Mouse (Mus musculus) limb, embryonic 15.5 days (tissue): ENCODE measurements around the gene Fmnl1. TPM values are rescaled to one million over a fixed set of nuclear protein-coding genes. Genes with fewer than 3 reads are reported as not detected.

Experiments
- ATAC-seq: fragments of 200-750 bp; cut with Nextera tagmentation; 2 replicates; pipeline ENCODE4 v1.8.0; 2017; ENCODE audit warnings: low read depth, moderate TSS enrichment; ENCODE audit not compliant: insufficient number of reproducible peaks, low FRiP score, low TSS enrichment
- H3K27ac ChIP-seq: fragments of 300-500 bp; sonication (generic); 2 replicates; pipeline ENCODE4 v1.5.1; 2015; ENCODE audit warnings: moderate library complexity, mild to moderate bottlenecking, inconsistent platforms
- H3K27me3 ChIP-seq: fragments of 300-500 bp; sonication (generic); 2 replicates; pipeline ENCODE4 v1.6.1; 2015; ENCODE audit warnings: inconsistent platforms
- H3K36me3 ChIP-seq: fragments of 300-500 bp; sonication (generic); 2 replicates; pipeline ENCODE4 v1.6.1; 2015; ENCODE audit warnings: inconsistent platforms
- H3K4me1 ChIP-seq: fragments of 300-500 bp; sonication (generic); 2 replicates; pipeline ENCODE4 v1.6.1; 2015; ENCODE audit warnings: inconsistent platforms
- H3K4me2 ChIP-seq: fragments of 300-500 bp; sonication (generic); 2 replicates; pipeline ENCODE4 v1.6.1; 2015; ENCODE audit warnings: mild to moderate bottlenecking, inconsistent platforms
- H3K4me3 ChIP-seq: fragments of 300-500 bp; sonication (generic); 2 replicates; pipeline ENCODE4 v1.5.1; 2015; ENCODE audit warnings: mild to moderate bottlenecking, inconsistent platforms
- H3K9ac ChIP-seq: fragments of 300-500 bp; sonication (generic); 2 replicates; pipeline ENCODE4 v1.6.1; 2015; ENCODE audit warnings: inconsistent platforms
- H3K9me3 ChIP-seq: fragments of 300-500 bp; sonication (generic); 2 replicates; pipeline ENCODE4 v1.6.1; 2016; ENCODE audit warnings: inconsistent platforms
- WGBS: fragments of 180-500 bp; shearing (Covaris S2); methylation state at CpG from one replicate; pipeline ENCODE4 v1.1.7; 2015; 5-methylcytosine and 5-hydroxymethylcytosine counted together
- polyA plus RNA-seq: library from polyadenylated mRNA; unstranded; fragments of >200 nt; fragmentation: Nextera tagmentation; extraction: Ambion mirVana; gene quantifications from 2 replicates; pipeline ENCODE4 v1.2.1, GENCODE M21; 2015

Fmnl1 gene
- polyA plus RNA-seq, 1 experiment from 2014 or later = 2.4 TPM

GRCm38 (mm10) chr11:103168690-103169390, 2.1 kb upstream of the Fmnl1 start:
- Histone ChIP-seq H3K27me3 (peaks cover 55% of the 10 kb centered on the region), H3K4me2 (no peak overlapping the region), H3K4me1 (peaks cover 11% of the 10 kb centered on the region), H3K9ac (no peak overlapping the region), H3K36me3 (no peaks in the 10 kb centered on the region), H3K27ac (no peak overlapping the region), H3K4me3 (no peak overlapping the region), H3K9me3 (no peaks in the 10 kb centered on the region)
- ATAC-seq = no peak
- WGBS = 26% methylated on average over 9 of the region's 9 CpGs

- Histone ChIP-seq H3K27ac (no peak overlapping the region), H3K9me3 (no peaks in the 10 kb centered on the region), H3K36me3 (no peaks in the 10 kb centered on the region), H3K9ac (no peak overlapping the region), H3K4me1 (peaks cover 11% of the 10 kb centered on the region), H3K27me3 (peaks cover 56% of the 10 kb centered on the region), H3K4me3 (no peak overlapping the region), H3K4me2 (no peak overlapping the region)
- ATAC-seq = no peak
- WGBS = 83% methylated on average over 5 of the region's 5 CpGs
These were observed 1.2 kb upstream of the Fmnl1 start for GRCm38 (mm10) chr11:103169664-103170063.

GRCm38 (mm10) chr11:103170111-103170493, 805 bp upstream of the Fmnl1 start:
- Histone ChIP-seq H3K4me3 (peak overlapping the region; percentile 52), H3K27ac (no peak overlapping the region), H3K36me3 (no peaks in the 10 kb centered on the region), H3K9me3 (no peaks in the 10 kb centered on the region), H3K4me2 (peak overlapping the region; percentile 96; the same call in 1 of the 2 replicates), H3K4me1 (peaks cover 11% of the 10 kb centered on the region), H3K27me3 (peaks cover 56% of the 10 kb centered on the region), H3K9ac (no peak overlapping the region)
- ATAC-seq = no peak
- 44% methylated on average over 3 of the region's 3 CpGs for WGBS

- H3K4me1 ChIP-seq = peaks cover 16% of the 10 kb centered on the region
- WGBS = 3% methylated on average over 23 of the region's 23 CpGs
- peak overlapping the region; percentile 40 for H3K9ac ChIP-seq
- H3K36me3 ChIP-seq = no peaks in the 10 kb centered on the region
- no peaks in the 10 kb centered on the region for H3K9me3 ChIP-seq
- peak overlapping the region; percentile 52 for H3K4me3 ChIP-seq
- H3K27me3 ChIP-seq = peaks cover 56% of the 10 kb centered on the region
- H3K27ac ChIP-seq = no peak overlapping the region
- H3K4me2 ChIP-seq = peak overlapping the region; percentile 96
- no peak for ATAC-seq
These were observed 346 bp downstream of the Fmnl1 start for GRCm38 (mm10) chr11:103171286-103171620.

GRCm38 (mm10) chr11:103171703-103172391, 940 bp downstream of the Fmnl1 start:
- peak overlapping the region; percentile 52; the same call in 1 of the 2 replicates for H3K4me3 ChIP-seq
- 47% methylated on average over 9 of the region's 9 CpGs for WGBS
- no peak overlapping the region for H3K27ac ChIP-seq
- no peak overlapping the region for H3K9ac ChIP-seq
- H3K27me3 ChIP-seq = peaks cover 56% of the 10 kb centered on the region
- H3K4me2 ChIP-seq = no peak overlapping the region
- ATAC-seq = no peak
- H3K4me1 ChIP-seq = peaks cover 16% of the 10 kb centered on the region
- no peaks in the 10 kb centered on the region for H3K9me3 ChIP-seq
- H3K36me3 ChIP-seq = no peaks in the 10 kb centered on the region

GRCm38 (mm10) chr11:103172392-103173040, 1.6 kb downstream of the Fmnl1 start:
- Histone ChIP-seq H3K27me3 (peaks cover 53% of the 10 kb centered on the region), H3K4me1 (peaks cover 16% of the 10 kb centered on the region), H3K27ac (no peak overlapping the region), H3K9me3 (no peaks in the 10 kb centered on the region), H3K4me2 (no peak overlapping the region), H3K9ac (no peak overlapping the region), H3K4me3 (no peak overlapping the region), H3K36me3 (no peaks in the 10 kb centered on the region)
- ATAC-seq = no peak
- 62% methylated on average over 6 of the region's 6 CpGs for WGBS

- Histone ChIP-seq H3K36me3 (no peaks in the 10 kb centered on the region), H3K4me3 (no peak overlapping the region), H3K4me2 (no peak overlapping the region), H3K9ac (no peak overlapping the region), H3K27ac (no peak overlapping the region), H3K27me3 (peaks cover 51% of the 10 kb centered on the region), H3K9me3 (no peaks in the 10 kb centered on the region), H3K4me1 (peaks cover 16% of the 10 kb centered on the region)
- WGBS = 79% methylated on average over 7 of the region's 7 CpGs
- no peak for ATAC-seq
These were observed 2.3 kb downstream of the Fmnl1 start for GRCm38 (mm10) chr11:103173041-103173770.

GRCm38 (mm10) chr11:103173771-103174344, 3.0 kb downstream of the Fmnl1 start:
- no peaks in the 10 kb centered on the region for H3K36me3 ChIP-seq
- H3K4me2 ChIP-seq = no peak overlapping the region
- no peak for ATAC-seq
- peaks cover 16% of the 10 kb centered on the region for H3K4me1 ChIP-seq
- H3K4me3 ChIP-seq = no peak overlapping the region
- whole genome bisulfite sequencing = 89% methylated on average over 11 of the region's 11 CpGs
- H3K27ac ChIP-seq = no peak overlapping the region
- H3K27me3 ChIP-seq = peaks cover 51% of the 10 kb centered on the region
- H3K9me3 ChIP-seq = no peaks in the 10 kb centered on the region
- H3K9ac ChIP-seq = no peak overlapping the region

GRCm38 (mm10) chr11:103174411-103174832, 3.5 kb downstream of the Fmnl1 start:
- Histone ChIP-seq H3K9me3 (no peaks in the 10 kb centered on the region), H3K27ac (no peak overlapping the region), H3K4me3 (no peak overlapping the region), H3K9ac (no peak overlapping the region), H3K4me2 (no peak overlapping the region), H3K36me3 (no peaks in the 10 kb centered on the region), H3K27me3 (peaks cover 46% of the 10 kb centered on the region), H3K4me1 (peaks cover 16% of the 10 kb centered on the region)
- no peak for ATAC-seq
- WGBS = 76% methylated on average over 5 of the region's 5 CpGs

GRCm38 (mm10) chr11:103174891-103175391, 4.0 kb downstream of the Fmnl1 start:
- no peak for ATAC-seq
- 29% methylated on average over 8 of the region's 8 CpGs for WGBS
- Histone ChIP-seq H3K36me3 (no peaks in the 10 kb centered on the region), H3K9me3 (no peaks in the 10 kb centered on the region), H3K4me1 (peaks cover 16% of the 10 kb centered on the region), H3K9ac (no peak overlapping the region), H3K4me3 (no peak overlapping the region), H3K27ac (no peak overlapping the region), H3K4me2 (no peak overlapping the region), H3K27me3 (peaks cover 40% of the 10 kb centered on the region)

GRCm38 (mm10) chr11:103175688-103176442, 5.0 kb downstream of the Fmnl1 start:
- Histone ChIP-seq H3K36me3 (no peaks in the 10 kb centered on the region), H3K4me3 (no peak overlapping the region), H3K27me3 (peaks cover 31% of the 10 kb centered on the region), H3K4me1 (peaks cover 10% of the 10 kb centered on the region), H3K27ac (no peak overlapping the region), H3K9me3 (no peaks in the 10 kb centered on the region), H3K9ac (no peak overlapping the region), H3K4me2 (no peak overlapping the region)
- no peak for ATAC-seq
- 62% methylated on average over 14 of the region's 14 CpGs for WGBS
